Mouse (Mus musculus) layer of hippocampus, postnatal 14 days (tissue): ENCODE results near the gene Zc3h8. TPM values are rescaled to one million over a fixed set of nuclear protein-coding genes. Genes with fewer than 3 reads are reported as not detected.

Experiments used
- DNase-seq, 2 experiments: peaks; one replicate each; pipeline ENCODE4 v3.0.0; 2021 to 2022; ENCODE audit warnings: low spot score in 2 of 2, mixed read lengths in 1 of 2
- long read RNA-seq, 2 experiments: library from polyadenylated mRNA; stranded (forward); transcript quantifications; one replicate each; pipeline ENCODE4 v2.0.0; 2021
- total RNA-seq, 2 experiments: library from RNA; stranded (reverse); gene quantifications; 2 replicates each; pipeline ENCODE4 v1.2.3; 2021

Zc3h8 gene
- total RNA-seq = 1 to 10 TPM; 4.3 to 5.5 TPM
- long read RNA-seq, experiment 1, transcript Zc3h8-201 (9 exons, 1,624 nt) = major isoform, 5 of 10 reads
- long read RNA-seq, experiment 1, partial matches to known transcripts = 1 of 10 reads
- long read RNA-seq, experiment 1, other reads (novel, unspliced or antisense) = 4 of 10 reads
- long read RNA-seq, experiment 2, transcript Zc3h8-201 (9 exons, 1,624 nt) = major isoform, 10 of 16 reads
- long read RNA-seq, experiment 2, partial matches to known transcripts = 3 of 16 reads
- long read RNA-seq, experiment 2, other reads (novel, unspliced or antisense) = 3 of 16 reads

- DNase-seq = peak; percentile 94 to 97
Observed at GRCm38 (mm10) chr2:128943538-128944528, at the start of gene Zc3h8. Gene Zc3h8 (minus strand): TSS chr2:128944077.

DNA sequence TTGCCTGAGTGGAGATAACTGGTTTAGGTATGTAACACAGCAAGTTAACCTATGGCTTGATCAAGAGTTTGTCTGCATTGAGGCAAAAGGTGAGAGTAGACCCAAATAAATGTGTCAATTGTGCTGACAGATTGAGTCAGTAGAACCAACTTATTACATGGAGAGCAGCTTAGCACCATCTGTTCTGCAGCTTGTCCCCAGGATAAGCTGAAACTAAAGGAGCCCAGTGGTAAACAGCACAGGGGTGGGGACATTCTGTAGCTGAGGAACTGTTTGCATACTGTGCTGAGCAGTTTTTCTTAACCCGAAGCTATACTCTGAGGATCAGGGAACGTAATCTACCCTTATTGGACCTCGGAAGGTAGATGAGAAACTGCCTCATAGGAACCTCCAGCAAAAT, 40.9 kb upstream of the Zc3h8 start:
- peak in 1 of 2 experiments; percentile 21 for DNase-seq

DNA sequence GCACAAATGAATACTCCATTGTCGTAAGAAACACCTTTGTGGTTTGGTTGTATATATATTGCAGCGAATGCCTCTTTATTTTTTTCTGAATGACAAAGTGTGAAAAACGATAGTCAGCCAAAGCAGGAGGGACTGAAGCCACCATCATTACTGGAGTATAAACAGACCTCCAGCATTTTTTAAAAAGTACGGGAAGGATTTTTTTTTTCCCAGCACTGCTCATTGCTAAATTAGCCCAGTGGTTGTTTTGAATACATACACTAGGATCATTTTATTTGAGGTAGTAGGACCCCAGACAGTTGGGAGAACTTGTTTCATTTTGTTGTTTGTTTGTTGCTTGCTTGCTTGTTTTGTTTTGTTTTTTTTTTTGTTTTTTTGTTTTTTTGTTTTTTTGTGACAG, 31.7 kb upstream of the Zc3h8 start:
- no peak for DNase-seq

- DNase-seq = no peak
Observed at GRCm38 (mm10) chr2:128972301-128972700, 28.4 kb upstream of the Zc3h8 start.

DNA sequence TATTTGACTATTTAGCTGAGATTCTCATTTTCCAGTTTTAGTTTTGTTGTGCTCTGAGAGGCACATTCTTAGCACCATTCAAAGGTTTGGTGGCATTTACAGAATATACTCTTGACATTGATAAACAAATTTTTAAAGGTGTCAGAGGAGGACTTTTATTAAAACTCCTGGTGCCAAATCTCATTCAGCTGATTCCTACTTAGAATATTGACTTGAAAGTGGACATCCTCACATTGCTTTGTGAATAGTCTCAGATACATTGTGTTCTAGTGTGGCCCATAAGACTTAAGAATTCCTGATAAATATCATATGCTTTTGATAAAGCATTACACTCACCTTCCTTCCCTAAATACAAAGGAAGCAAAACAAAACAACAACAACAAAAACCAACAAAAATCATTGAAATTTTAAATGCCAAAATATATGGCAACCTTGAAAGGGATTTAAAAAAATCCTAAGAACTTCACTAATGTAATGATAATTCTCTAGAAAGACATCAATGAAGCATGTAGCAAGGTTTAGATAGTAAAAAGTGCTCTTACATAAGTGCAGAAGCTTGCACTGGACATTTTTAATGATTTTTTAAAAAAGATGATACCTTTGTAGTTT, 24.7 kb upstream of the Zc3h8 start:
- DNase-seq = no peak

- DNase-seq = peak; percentile 56 to 72
Observed at GRCm38 (mm10) chr2:128967661-128968441, 24.0 kb upstream of the Zc3h8 start, which contains the start of gene Gm10762. Gene Gm10762 (minus strand): TSS chr2:128967725.

- peak; percentile 99 to 100 for DNase-seq
Observed at GRCm38 (mm10) chr2:128966641-128967580, 23.0 kb upstream of the Zc3h8 start, which contains the start of gene Zc3h6. Gene Zc3h6 (plus strand): TSS chr2:128967402.

DNA sequence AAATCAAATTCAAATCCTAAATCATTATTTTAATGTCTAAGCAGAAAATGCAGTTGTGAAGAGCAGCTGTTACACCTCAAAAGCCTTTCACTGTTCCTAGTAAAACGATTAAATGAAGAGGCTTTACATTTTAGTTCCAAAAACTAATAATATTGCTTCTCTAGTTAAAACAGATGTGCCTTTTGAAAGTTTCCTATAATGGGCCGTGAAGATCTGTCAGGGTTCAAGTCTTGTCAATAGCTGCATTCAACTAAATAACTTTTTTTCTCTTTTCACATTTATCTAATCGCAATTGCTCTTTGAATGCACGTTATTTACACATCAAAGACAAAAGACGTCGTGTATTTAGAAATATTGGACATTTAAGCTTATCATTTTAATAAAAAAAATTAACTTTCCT, 22.4 kb upstream of the Zc3h8 start:
- DNase-seq = no peak

DNA sequence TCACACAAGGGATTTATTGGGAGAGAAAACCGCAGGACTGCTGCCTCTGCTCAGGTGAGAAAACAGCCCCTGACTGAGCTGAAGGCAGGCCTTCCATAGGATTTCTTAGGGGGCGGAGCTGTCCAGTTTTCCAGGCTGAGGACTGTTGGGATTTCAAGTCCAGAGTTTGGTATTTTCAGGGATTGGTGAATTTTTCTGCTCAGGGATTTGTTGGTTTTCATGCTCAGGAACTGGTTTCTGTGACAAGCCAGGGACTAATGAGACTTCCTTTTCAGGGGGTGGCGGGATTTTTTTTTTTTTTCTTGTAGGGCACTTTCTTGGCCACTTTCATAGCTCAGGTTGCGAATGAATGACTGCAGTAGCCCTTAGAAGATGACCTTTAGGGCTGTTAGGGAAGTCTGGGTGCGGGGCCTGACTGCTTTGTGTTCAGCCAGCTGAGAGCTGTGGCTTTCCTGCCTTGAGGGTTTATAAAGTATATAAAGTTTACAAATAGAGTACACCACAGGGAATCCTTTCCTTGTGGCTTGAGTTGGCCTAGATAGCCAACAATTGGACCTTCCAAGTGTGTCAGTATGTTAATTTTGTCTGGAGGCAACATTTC, 21.7 kb upstream of the Zc3h8 start:
- DNase-seq = no peak

DNA sequence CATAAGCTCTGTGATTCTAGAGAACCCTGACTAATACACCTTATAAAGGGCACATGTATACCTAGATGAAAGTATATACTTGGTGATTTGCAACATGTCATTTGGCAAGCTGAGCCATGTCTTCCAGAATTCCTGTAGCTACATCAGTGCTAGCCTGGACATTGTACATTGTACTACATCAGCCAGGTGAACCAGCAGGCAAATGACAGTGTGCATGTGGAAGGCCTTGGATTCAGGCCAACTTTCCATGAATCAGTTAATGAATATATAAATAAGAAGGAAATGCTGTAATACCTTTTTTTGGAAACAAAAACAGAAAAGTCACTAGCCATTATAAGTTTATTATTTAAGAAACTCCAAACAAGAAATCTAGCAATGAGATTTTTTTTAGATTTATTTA, 10.3 kb upstream of the Zc3h8 start:
- DNase-seq = no peak

DNA sequence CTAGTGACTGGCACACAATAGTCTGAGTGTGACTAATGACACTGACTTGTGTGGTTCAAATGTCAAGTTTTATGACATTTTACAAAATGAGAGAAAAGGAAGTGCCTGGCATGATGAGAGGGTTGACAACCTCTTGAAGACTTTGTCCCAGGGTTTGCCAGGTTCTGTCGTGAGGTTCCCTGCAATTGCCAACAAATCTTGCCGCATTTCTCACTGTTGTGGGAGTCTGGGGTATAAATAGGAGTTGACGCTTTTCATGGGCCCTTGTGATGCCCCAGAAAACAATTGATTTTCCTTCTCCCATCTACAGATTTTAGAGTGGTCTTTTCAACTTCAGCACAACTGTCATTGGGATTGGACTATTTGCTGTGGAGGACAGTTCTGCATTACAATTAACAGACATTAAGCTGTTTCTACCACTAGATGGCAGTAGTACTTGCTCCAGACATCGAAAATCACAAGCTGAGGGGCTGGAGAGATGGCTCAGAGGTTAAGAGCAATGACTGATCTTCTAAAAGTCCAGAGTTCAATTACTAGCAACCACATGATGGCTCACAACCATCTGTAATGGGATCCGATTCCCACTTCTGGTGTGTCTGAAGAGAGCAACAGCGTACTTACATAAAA, 4.2 kb upstream of the Zc3h8 start:
- peak in 1 of 2 experiments; percentile 58 for DNase-seq

DNA sequence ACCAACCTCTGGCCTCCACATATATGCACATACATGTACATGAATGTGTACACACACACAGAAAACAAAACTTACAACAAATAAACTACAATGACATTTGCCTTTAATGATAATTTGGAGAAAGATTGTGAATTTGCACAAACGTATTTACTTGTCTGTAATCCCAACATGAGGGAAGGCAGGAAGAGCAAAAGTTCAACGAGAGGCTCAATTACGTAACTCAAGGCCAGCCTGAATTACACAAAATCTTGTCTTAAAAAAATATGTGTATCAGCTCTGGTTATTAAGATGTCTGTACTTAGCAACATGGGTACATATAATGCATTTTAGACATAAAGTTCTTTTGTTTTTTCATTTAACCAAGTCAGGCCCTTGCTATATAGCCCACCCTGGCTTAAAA, 7.6 kb downstream of the Zc3h8 start:
- DNase-seq = no peak

DNA sequence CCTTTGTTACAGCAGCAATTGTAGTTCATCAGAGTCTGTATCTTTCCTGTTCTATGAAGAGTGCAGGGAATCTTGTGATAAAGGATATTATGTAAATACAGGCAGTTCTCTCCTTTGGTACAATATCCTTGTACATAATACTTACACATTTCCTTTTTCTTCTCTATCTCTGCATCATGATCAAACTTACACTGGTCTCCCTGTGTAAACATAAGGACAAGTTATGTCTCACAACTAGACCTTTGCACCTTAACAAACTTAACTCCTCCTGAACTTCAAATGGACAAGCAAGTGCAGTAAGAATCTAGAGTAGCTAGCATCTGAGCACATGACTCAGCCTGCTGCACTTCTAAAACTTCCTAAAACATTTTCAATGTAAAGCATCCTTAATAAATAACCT, 13.2 kb downstream of the Zc3h8 start:
- DNase-seq = no peak

DNA sequence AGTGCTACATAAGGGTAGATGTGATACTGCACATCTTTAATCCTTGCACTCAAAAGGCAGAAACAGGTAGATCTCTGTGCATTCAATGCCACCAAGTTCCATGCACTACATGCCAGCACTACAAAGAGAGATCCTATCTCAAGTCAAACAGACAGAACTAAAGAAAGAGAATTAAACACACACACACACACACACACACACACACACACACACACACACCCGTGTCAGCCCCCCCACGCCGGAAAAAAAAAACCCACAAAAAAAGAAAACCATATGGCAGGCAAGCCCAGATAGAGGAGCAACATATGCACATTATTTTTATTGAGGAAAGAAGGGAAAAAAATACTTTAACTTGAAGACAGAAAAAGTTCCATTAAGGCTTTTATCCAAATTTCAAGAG, 15.4 kb downstream of the Zc3h8 start:
- DNase-seq = no peak

GRCm38 (mm10) chr2:128924799-128925198, 19.1 kb downstream of the Zc3h8 start:
- DNase-seq = no peak

DNA sequence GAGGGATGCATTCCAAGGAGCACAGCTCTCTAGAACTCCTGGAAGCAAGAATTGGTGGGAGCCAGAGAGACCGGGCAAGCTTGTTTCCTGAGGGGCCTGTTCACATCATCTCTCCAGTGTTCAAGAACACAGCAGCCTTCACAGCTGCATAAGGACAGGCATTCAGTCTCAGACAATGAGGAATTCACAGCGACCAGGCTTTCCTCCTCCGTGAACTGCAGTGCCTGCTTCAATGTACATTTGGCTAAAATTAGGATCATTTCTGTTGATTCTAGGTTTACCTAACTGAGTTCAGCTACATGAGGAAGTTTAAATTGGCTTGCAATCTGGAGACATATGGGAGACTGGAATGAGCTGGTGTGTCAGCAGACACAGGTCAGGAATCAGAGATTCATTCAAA, 27.3 kb downstream of the Zc3h8 start:
- no peak for DNase-seq

GRCm38 (mm10) chr2:128914978-128915377, 28.9 kb downstream of the Zc3h8 start:
- no peak for DNase-seq

- no peak for DNase-seq
Observed at GRCm38 (mm10) chr2:128903661-128904060, 40.2 kb downstream of the Zc3h8 start.

- no peak for DNase-seq
Observed at GRCm38 (mm10) chr2:128902843-128903242, 41.0 kb downstream of the Zc3h8 start.
